Mouse (Mus musculus): ENCODE measurements around the gene Ccr4. TPM values are rescaled to one million over a fixed set of nuclear protein-coding genes. Genes with fewer than 3 reads are reported as not detected.

The Ccr4 gene
- total RNA-seq, 2 experiments from 2014 or later = not detected

Other genes with a start within 250 kb of the Ccr4 start
- gene Bcl2a1c, start 174.8 kb downstream of the Ccr4 start, total RNA-seq (2021) = not detected
- gene Crtap, start 114.2 kb downstream of the Ccr4 start, total RNA-seq (2021) = 10 to 100 TPM; 95.3 to 98.3 TPM
- 10 to 100 TPM; 22.9 to 29.5 TPM for gene Glb1, start 103.8 kb downstream of the Ccr4 start, total RNA-seq (2021)
- gene Tmppe, start 103.8 kb downstream of the Ccr4 start, total RNA-seq (2021) = 1 to 10 TPM; 5.4 to 6.3 TPM
- not detected for gene C130032M10Rik, start 10.8 kb upstream of the Ccr4 start, total RNA-seq (2021)
- gene Trim71, start 59.5 kb upstream of the Ccr4 start, total RNA-seq (2021) = not detected
- gene Cnot10, start 135.3 kb upstream of the Ccr4 start, total RNA-seq (2021) = 10 to 100 TPM; 28.7 to 34.2 TPM
- gene Dync1li1, start 183.9 kb upstream of the Ccr4 start, total RNA-seq (2021) = 10 to 100 TPM; 42.0 to 44.7 TPM
- gene Cmtm6, start 226.2 kb upstream of the Ccr4 start, total RNA-seq (2021) = 100 to 1,000 TPM in 1 of 2 experiments, 10 to 100 TPM in 1; 59.9 to 106 TPM

All from adrenal gland, adult 18-20 months (tissue).